Mouse (Mus musculus): ENCODE data around the gene Mplkip.

Gene Mplkip

GRCm38 (mm10) chr13:17694911-17695699 lies at the start of gene Mplkip, which contains the start of gene Sugct:
TSS of gene Mplkip (plus strand) at chr13:17695192.
TSS of gene Sugct (minus strand) at chr13:17695553.
- peak; percentile 99 for DNase-seq (ENCODE audit: low spot score)

- DNase-seq (ENCODE audit: low spot score), result no peak
Observed at GRCm38 (mm10) chr13:17667380-17667779, 27.6 kb upstream of the Mplkip start.

GRCm38 (mm10) chr13:17671122-17671521 lies 23.9 kb upstream of the Mplkip start:
- no peak for DNase-seq (ENCODE audit: low spot score)

- DNase-seq (ENCODE audit: low spot score), result no peak
Observed at GRCm38 (mm10) chr13:17689461-17689860, 5.5 kb upstream of the Mplkip start.

GRCm38 (mm10) chr13:17690686-17691085 lies 4.3 kb upstream of the Mplkip start:
- DNase-seq (ENCODE audit: low spot score), result no peak

GRCm38 (mm10) chr13:17691436-17691835 lies 3.6 kb upstream of the Mplkip start:
- no peak for DNase-seq (ENCODE audit: low spot score)

- peak; percentile 75 for DNase-seq (ENCODE audit: low spot score)
Observed at GRCm38 (mm10) chr13:17693816-17694215, 1.2 kb upstream of the Mplkip start.

- no peak for DNase-seq (ENCODE audit: low spot score)
Observed at GRCm38 (mm10) chr13:17694414-17694813, 578 bp upstream of the Mplkip start.

- peak; percentile 9 for DNase-seq (ENCODE audit: low spot score)
Observed at GRCm38 (mm10) chr13:17695898-17696580, 1.0 kb downstream of the Mplkip start.

- no peak for DNase-seq (ENCODE audit: low spot score)
Observed at GRCm38 (mm10) chr13:17700090-17700715, 5.2 kb downstream of the Mplkip start.

- DNase-seq (ENCODE audit: low spot score), result no peak
Observed at GRCm38 (mm10) chr13:17701322-17701721, 6.3 kb downstream of the Mplkip start.

- no peak for DNase-seq (ENCODE audit: low spot score)
Observed at GRCm38 (mm10) chr13:17702311-17702710, 7.3 kb downstream of the Mplkip start.

GRCm38 (mm10) chr13:17705188-17705826 lies 10.3 kb downstream of the Mplkip start:
- no peak for DNase-seq (ENCODE audit: low spot score)

- no peak for DNase-seq (ENCODE audit: low spot score)
Observed at GRCm38 (mm10) chr13:17708784-17709311, 13.9 kb downstream of the Mplkip start.

- DNase-seq (ENCODE audit: low spot score), result no peak
Observed at GRCm38 (mm10) chr13:17717357-17717756, 22.4 kb downstream of the Mplkip start.

GRCm38 (mm10) chr13:17727922-17728321 lies 32.9 kb downstream of the Mplkip start:
- DNase-seq (ENCODE audit: low spot score), result no peak

GRCm38 (mm10) chr13:17728798-17729197 lies 33.8 kb downstream of the Mplkip start:
- DNase-seq (ENCODE audit: low spot score), result no peak
